Mouse (Mus musculus) adrenal gland, adult (tissue): ENCODE measurements around the gene Wnt10b.
A peak's percentile ranks its signal among the peaks of the same experiment; 100 is the strongest.
"Not testable (repeated sequence)": the region's sequence is repeated elsewhere in the genome, so short reads cannot be mapped to it uniquely, and the experiment has no call there.

ENCODE experiments used
- DNase-seq, 2 experiments: peaks; one replicate each; pipeline ENCODE4 v3.0.0; 2022 to 2023; ENCODE audit warnings: low spot score in 1 of 2; ENCODE audit not compliant: inconsistent age in 2 of 2

Gene Wnt10b

DNA sequence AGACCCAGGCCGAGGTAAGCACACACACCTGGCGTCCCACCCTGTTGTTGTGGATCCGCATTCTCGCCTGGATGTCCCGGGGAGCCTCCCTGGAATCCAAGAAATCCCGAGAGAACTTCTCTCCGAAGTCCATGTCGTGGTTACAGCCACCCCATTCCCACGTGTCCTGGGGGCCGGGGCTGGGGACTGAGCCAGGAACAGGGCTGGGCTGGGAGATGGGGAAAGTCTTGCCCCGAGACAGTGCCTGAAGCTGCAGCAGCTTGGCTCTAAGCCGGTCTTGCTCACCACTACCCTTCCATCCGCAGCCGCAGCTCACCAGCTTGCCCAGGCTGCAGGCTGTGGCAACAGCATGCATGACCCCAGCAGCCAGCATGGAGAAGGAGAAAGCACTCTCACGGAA, 3.9 kb downstream of the Wnt10b start:
- no peak for DNase-seq

DNA sequence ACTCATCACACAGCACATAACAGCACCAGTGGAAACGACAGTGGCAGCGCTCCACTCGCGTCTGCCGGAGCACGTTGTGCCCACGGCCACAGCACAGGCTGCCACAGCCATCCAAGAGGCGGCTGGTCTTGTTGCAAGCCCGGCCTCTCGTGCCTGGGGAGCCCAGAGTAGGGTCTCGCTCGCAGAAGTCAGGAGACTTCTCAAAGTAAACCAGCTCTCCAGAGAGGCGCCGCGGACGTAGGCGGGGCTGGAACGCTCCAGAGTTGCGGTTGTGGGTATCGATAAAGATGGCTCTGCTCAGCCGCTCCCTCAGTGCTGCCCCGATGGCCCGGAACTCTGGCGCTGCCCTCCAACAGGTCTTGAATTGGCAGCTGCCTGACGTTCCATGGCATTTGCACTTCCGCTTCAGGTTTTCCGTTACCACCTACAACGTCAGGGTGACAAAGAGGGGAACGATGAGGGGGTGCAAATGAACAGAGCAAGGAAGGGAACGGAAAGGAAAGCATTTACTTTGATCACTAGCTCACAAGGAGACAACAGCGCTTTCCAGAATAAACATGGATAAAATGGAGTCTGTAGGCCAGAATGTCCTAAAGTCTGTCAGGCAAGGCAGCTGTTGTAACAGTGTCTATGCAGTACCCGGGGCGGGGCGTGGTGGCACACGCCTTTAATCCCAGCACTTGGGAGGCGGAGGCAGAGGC, 5.3 kb downstream of the Wnt10b start:
- DNase-seq = peak in 1 of 2 experiments; percentile 74

DNA sequence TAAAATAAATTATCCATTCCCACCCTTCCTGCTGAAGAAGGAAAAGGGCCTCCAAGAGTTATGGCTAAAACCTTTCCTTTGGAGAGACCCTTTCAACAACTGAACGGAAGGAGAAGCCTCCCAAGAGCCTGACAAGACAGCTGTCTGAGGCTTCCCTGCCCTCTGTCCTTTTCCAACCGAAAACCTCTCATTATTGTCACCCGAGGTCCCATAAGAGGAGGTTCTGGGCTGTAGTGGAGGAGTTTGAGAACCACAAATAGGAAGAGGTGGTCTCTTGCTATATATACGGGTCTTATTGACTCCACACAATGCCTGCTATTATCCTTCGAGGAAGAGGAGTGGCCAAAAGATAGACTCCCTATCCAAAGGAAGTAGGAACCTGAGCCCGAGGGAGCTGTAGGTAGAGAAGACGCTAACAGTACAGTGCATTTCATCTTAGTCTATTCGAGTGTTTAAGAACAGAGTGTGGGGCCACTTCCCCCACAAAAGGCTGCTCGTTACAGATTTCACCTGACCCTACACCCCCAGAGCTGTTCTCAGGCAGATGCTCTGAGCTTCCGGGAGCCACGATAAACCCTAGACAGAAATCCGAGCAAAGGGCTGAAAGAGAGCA, 6.0 kb downstream of the Wnt10b start:
- DNase-seq = no peak

GRCm38 (mm10) chr15:98768259-98768658, 9.7 kb downstream of the Wnt10b start:
- DNase-seq = no peak

GRCm38 (mm10) chr15:98765929-98766328, 12.0 kb downstream of the Wnt10b start:
- DNase-seq = peak; percentile 55 to 58

DNA sequence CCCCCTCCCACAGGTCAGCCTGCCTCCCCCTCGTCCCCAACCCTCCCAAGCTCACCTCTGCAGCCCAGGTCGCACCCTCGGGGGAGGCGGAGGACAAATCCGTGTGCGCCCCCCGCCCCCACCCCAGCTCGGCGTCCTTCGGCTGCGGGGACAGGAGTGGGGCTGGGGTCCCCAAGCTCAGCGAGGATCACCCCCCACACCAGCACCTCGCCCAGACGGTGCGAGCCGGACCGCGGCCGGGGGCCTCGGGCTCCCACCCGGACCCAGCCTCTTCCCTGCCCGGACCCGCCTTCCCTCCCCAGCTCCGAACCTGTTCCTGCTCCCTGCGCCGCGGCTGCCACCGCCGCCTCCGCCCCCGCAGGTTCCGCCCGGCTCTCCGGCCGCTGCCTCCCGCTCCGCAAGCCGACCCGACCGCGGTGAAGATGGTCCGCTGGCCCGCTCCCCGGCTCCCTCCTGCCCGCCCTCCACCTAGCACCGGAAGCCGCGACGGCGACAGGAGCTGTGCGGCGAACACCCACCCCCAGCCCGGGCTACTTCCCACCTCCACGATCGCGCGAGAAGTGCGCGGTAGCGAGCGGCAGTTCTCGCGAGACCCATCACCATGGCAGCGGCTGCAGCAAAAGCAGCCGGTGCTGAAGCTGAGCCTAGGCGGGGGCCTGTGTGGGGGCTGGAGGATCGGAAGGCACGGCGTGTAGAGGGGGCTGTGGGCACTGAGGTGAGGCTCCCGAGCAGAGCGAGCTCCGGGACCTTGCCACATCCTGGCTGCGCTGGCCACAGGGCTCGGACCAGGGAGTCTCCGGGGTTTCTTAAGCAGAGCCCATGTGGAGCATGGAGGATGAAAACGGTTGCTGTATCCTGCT, 15.1 kb downstream of the Wnt10b start, which contains the start of gene Arf3:
Gene Arf3, minus strand, starts transcription at position 545 of the 860 bp plus-strand sequence.
- peak; percentile 97 to 99 for DNase-seq

DNA sequence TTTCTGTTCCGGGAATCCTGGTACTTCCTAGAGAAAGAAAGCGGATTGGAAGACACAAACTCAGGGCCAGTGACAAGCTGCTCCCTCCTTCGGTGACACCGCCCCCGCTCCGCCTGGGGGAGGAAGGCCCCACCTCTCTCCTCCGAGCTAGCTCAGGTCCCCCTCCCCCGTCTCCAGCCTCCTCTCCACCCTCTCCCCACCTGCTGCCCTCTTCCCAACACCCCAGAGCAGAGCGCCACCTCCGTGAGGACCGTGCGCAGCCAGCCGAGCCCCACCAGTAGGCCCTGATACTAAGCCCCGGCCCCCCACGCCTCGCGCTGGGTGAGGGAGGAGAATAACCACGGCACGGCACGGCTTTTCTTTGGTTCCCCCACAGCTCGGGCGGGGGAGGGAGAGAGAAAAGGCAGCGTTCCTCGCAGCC, 15.7 kb downstream of the Wnt10b start:
- peak; percentile 90 to 95 for DNase-seq

DNA sequence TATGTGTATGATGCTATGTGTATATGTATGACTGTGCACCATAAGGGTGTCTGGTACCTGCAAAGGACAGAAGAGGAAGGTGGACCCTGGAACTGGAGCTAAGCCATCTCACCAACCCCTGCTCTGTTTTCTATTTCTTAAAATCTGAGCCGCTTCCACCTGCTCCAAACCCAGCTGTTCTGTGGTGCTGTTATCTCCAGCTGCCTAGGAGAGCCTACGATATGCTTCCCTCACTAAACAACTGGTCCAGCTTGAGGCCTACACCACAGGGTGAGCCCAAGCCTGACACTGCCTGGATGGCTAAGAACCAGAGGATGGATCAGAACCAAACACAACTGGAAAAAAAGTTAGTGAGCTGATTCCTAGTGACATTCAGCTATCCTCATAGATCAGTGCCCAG, 23.8 kb downstream of the Wnt10b start:
- DNase-seq = no peak

DNA sequence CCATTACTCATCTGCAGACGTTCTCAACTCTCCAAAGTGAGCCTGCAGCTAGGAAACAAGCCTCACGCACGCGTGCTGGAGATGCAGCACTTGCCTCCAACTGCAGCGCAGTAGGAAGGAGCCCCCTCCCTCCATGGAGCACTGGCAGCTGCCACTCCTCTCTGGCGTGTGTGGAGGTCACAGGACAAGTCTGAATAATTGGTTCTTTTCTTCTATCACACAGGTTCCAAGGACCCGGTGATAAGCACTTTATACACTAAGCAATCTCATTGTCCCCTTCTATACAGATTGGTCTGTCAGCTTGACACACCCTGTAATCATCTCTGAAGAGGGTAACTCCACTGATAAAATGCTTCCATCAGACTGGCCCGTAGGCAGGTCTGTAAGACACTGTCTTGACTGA, 24.9 kb downstream of the Wnt10b start:
- DNase-seq = no peak

- no peak for DNase-seq
Observed at GRCm38 (mm10) chr15:98749093-98749492, 28.9 kb downstream of the Wnt10b start.

- no peak for DNase-seq
Observed at GRCm38 (mm10) chr15:98747296-98747695, 30.7 kb downstream of the Wnt10b start.

DNA sequence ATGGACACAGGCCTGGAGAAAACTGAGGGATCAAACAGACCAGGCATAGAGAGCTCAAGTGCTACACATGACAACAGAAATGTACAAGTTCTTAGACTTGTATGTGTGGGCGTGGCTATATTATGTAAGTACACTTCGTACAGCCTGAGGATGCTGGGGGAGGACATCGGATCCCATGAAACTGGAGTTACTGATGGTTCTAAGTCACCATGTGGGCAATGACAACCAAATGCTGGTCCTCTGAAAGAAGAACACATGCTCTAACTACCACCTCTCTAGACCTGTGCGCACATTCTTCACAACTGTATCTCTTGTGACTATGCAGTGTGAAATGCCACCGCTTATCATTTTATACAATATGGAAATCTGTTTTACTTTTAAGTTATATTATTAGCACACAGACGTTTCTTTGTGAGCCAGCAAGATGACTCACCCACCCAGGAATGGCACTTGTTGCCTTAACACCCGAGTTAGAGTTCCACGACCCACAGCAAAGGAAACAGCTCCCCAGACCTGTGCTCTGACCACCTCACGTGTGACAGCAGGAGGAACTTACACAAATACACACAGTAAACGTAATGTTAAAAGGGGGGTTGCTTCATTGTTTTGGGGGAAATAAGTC, 31.5 kb downstream of the Wnt10b start:
- no peak for DNase-seq

DNA sequence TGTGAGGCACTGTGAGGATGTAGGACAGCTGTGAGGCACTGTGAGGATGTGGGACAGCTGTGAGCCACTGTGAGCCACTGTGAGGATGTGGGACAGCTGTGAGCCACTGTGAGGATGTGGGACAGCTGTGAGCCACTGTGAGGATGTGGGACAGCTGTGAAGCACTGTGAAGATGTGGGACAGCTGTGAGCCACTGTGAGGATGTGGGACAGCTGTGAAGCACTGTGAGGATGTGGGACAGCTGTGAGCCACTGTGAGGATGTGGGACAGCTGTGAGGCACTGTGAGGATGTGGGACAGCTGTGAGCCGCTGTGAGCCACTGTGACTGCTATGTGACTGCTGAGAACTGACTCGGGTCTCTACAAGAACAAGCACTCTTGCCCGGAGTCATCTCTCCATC, 34.1 kb downstream of the Wnt10b start:
- DNase-seq = not testable (repeated sequence)

DNA sequence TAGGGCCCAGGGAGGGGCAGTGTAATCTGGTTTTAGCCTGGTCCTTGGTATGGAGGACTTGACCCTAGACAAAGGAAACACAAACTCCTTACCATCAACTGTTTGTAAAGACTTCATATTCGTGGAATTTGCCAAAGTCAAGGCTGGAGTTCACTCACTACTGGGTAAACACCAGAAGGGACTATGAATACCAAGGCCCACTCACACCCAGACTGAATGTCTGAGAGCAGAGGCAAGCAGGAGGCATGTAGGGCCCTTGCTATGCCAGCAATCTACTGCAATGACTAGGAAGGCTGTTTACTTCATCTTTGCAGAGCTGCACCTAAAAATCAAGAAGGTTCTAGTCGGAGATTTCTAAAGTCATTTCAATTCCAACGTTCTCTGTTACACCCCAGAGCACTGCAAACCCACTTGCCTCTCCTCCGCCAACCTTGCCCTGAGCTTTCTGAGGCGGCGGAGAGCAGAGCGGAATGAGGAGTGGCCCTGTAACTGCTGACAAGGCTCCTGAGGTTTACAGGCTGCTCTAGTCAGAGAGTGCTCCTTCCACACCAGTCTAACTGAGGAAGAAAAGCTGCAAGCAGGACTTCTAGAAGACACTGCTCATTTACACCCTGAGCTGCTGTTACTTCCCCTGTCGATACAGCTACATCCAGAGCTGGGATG, 35.1 kb downstream of the Wnt10b start:
- DNase-seq = no peak

DNA sequence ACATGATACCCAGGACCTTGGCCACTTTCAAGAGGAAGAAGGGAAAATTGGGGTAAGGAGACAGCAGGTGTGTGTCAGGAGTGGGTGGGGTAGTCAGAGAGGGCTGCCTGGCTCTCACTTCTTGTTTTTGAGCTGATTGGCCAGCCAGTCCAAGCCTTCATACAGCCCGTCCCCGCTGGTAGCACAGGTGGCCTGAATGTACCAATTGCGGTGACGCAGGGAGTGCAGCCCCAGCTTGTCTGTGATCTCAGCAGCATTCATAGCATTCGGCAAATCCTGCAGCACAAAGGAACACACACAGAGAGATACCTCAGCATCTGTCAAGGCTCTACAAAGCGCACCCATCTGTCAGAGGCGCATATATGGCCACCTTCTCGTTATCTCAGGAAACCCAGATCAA, 37.7 kb downstream of the Wnt10b start:
- DNase-seq = no peak

- DNase-seq = no peak
Observed at GRCm38 (mm10) chr15:98738796-98739195, 39.2 kb downstream of the Wnt10b start.

- DNase-seq = no peak
Observed at GRCm38 (mm10) chr15:98737881-98738280, 40.1 kb downstream of the Wnt10b start.

DNA sequence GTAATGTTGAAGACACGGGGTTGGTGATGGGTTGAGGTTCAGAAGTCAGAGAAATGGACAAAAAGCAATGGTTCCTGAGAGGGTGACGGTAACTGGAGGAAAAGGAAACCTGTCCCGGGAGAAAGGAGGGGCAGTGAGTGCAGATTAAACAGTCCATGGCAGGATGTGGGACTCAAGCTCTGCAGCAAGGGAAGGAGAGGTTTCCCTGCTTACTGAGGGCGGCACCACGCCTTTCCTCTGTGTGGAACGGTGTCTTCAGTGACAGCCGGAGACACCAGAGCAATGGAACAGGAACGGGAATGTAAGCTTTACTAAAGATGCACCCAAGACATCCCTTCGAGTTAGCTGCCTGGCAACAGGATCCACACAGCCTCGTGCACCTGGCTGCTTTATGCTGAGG, 41.4 kb downstream of the Wnt10b start:
- DNase-seq = no peak

DNA sequence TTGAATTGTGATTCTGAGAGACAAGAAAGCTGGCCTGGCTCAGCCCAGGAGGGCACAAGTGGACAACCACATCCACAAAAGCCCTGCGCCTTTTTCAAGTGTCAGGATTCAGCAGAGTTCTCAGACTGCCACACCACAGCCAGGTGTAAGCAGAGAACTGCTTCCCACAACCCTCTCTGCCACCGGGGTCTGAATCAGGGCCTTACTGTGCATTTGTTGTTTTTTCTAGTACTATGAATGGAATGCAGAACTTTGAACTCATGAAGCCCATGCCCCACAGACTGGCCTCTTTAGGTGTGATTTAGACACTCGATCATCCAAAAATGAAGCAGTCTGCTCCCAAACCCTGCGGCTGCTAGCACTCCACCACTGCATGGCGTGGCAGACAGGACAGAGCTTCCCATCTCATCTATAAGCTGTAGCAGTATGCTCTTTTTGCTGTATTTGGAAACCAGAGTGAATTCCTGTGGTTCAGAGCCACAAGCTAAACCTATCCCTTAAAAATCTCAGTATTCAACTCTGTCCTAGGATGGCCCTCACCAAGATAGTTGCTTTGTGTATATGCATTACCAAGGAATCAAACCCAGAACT, 43.9 kb downstream of the Wnt10b start:
- DNase-seq = no peak

DNA sequence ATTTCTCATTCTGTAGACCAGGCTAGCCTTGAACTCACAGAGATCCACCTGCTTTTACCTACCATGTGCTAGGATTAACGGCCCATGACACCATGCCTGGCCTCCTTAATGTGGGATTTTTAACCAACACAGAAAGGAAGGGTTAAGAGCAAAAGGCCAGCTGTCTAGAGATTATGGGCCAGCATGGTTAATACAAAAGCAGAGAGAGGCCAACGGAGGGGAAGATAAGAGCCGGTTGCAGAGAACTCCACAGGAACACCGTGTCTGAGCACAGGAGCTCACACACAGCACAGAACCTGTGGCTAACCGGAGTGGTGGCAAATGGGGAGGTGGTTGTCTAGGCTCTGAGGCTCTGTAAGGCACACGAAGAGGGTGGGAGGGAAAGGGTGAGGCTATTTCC, 44.6 kb downstream of the Wnt10b start:
- no peak for DNase-seq
